Mouse (Mus musculus) heart, adult 11 months (tissue): ENCODE measurements around the gene Gm10134.
"Not testable (repeated sequence)": the region's sequence is repeated elsewhere in the genome, so short reads cannot be mapped to it uniquely, and the experiment has no call there.

Source experiments
- DNase-seq: peaks from one replicate; pipeline ENCODE4 v3.0.0; 2022

Gm10134 gene

GRCm38 (mm10) chr2:28505795-28506194 lies at the start of gene Gm10134:
Gene Gm10134, plus strand, starts transcription at chr2:28506095.
- DNase-seq: no peak

GRCm38 (mm10) chr2:28456616-28457015 lies 49.3 kb upstream of the Gm10134 start:
- no peak for DNase-seq

GRCm38 (mm10) chr2:28463919-28464318 lies 42.0 kb upstream of the Gm10134 start:
- DNase-seq: no peak

GRCm38 (mm10) chr2:28464919-28465318 lies 41.0 kb upstream of the Gm10134 start:
- no peak for DNase-seq

- DNase-seq: peak; percentile 95
These were observed 39.9 kb upstream of the Gm10134 start, which contains the start of gene 1700007K13Rik for GRCm38 (mm10) chr2:28465836-28466518. Gene 1700007K13Rik, minus strand, starts transcription at chr2:28466332.

- DNase-seq: peak; percentile 98
These were observed 37.9 kb upstream of the Gm10134 start, which contains the start of gene Mrps2 for GRCm38 (mm10) chr2:28467860-28468485. Gene Mrps2, plus strand, starts transcription at chr2:28468066.

DNA sequence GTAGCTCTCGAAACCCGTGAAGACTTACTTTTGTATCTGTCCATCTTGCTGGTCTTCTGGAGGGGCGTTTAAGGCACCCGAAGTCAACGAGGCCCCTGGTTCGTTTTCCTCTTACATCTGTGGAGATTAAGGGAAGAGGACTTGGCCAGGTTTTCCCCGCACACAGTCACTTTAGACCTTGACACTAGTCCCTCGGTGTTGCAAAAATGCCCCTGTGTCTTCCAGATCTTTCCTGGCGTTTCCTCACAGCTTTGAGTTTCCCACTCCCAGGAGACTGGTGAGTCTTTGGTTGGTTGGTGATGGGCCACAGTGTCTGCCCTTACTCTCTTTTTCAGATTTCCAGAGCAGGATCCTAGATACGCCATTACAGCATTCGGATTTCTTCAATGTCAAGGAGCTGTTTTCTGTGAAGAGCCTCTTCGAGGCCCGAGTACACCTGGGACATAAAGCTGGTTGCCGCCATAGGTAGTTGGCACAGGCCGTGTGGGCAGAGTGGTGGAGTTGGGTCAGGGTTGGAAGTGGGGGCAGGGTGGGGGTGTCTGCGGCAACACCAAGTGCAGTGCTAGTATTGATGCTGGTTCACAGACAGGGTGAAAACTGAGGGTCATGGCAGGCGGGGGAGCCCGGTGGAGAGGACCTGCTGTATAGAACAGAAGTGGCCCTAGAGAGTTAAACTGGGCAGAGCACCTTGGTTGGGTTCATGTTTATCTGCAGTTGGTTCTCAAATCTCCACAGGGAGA lies 37.2 kb upstream of the Gm10134 start:
- DNase-seq: peak; percentile 88

DNA sequence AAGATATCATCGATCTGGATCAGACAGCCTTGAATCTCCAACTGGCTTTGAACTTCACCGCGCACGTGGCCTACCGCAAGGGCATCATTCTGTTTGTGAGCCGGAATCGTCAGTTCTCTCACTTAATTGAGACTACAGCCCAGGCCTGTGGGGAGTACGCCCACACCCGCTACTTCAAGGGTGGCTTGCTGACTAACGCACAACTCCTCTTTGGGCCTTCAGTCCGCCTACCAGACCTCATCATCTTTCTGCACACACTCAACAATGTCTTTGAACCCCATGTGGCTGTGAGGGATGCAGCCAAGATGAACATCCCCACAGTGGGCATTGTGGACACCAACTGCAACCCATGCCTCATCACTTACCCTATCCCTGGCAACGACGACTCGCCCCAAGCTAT lies 36.4 kb upstream of the Gm10134 start:
- DNase-seq: peak; percentile 84

DNA sequence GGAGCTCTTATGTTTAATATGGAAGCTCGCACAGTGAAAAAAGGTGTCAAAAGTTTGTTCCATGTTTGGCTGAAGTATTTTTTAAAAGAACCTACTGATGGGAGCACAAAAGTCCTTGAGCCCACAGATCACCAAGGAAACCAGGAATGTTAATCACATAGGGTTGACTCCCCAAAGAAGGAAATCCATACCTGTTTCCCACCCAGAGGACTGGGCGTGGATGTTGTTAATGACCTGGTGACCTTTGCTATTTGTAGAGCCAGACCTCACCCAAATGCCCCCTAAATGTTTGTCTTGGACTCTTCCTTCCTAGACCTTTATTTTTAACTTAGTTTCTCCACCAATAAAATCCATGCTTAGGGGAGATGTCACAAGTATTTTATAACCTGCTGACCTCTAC lies 35.3 kb upstream of the Gm10134 start:
- DNase-seq: peak; percentile 19

DNA sequence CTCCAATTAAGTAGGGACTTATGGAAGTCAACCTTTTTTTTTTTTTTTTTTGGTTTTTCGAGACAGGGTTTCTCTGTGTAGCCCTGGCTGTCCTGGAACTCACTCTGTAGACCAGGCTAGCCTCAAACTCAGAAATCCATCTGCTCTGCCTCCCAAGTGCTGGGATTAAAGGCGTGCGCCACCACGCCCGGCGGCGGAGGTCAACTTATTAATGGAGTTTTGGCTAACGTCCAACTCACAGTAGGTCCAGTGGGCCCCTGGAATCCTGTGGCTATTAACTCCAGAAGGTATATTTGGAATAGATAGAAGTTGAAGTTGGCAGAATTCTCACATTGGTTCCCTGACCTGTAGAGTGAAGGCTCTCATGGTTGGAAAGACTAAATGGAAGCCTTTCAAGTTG lies 33.9 kb upstream of the Gm10134 start:
- peak; percentile 83 for DNase-seq

DNA sequence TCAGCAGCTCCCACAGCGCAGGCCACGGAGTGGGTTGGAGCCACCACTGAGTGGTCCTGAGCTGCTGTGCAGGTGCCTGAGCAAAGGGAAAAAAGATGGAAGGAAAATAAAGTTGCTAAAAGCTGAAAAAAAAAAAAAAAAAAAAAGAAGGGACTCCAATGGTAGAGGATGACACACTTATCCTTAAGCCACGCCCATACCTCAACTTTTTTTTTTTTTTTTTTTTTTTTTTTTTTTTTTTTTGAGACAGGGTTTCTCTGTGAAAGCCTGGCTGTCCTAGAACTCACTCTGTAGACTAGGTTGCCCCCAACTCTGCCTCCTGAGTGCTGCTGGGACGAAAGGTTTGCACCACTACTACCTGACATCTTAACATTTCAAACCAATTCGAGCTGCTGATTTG lies 27.9 kb upstream of the Gm10134 start:
- not testable (repeated sequence) for DNase-seq

DNA sequence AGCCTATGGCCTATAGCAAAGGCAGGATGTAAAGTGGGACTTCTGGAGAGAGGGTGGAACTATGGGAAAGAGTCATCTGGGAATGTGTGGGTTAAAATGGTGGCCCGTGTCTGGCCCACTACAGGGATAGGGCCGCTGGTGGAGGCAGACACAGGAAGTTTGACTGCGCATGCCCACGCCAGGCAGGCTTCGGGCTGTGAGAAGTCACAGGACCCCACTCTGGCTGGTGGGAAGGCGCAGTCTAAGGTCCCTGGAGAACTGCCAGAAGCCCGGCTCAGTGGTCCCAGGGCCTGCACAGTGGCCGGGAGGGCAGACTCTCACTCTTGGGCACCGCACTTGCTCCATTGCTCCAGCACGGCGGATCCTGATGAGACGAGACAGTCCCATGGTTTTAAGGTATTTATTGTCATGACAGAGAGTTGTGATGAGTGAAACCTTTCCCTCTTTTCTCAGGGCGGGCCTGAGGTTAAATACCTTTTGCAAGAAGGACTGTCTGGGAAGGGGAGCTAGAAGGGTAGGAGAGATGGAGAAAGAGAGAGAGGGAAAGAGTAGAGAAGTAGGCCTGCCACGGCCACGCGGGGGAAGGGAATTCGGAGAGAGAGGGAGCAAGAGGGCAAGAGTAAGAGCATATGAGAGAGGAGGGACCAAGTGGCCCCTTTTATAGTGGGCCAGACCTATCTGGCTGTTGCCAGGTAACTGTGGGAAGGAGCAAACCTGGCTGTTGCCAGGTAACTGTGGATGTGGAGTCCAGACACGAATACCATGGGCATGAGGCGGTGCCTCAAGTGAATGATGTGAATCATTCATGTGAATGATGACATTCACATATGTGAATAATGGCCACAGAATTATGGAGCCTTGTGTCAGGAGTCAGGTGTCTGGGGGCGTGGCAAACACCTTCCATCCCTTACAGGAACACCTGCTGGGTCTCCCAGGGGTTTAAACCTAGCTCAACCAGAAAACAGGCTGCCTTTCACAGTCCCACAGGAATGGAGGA lies 26.4 kb upstream of the Gm10134 start:
- peak; percentile 79 for DNase-seq

DNA sequence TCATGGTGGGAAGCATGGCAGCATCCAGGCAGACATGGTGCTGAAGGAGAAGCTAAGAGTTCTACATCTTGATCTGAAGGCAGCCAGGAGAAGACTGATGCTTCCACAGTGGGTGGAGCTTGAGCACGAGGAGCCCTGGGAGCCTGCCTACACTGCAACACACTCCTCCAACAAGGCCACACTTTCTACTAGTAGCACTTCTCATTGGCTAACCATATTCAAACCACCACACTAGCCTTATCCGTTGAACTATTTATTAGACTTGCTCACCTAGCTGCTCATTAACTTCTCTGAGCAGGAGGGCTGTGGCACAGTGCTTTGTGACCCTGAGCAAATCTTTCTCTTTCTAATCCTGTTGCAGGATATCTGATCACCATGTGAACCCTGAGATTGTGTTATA lies 22.0 kb upstream of the Gm10134 start:
- peak; percentile 40 for DNase-seq

DNA sequence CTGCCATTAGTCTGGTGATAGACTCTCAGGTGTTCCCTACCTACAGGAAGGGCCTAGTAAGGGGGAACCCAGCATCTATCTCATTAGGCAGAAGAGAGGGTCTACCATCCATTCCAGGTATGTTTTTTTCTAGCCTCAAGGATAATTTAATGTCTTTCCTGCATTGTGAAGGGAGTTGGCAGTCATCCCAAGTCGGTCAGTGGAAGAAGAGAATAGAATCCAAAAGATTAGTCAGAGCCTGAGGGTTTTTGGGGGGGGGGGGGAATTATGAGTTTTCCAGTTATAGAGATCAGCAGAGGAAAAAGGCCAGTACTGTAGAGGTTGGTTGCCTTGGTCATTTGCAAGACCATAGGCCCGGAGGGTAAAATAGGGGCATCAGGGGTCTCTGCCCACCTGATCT lies 11.4 kb upstream of the Gm10134 start:
- peak; percentile 40 for DNase-seq

DNA sequence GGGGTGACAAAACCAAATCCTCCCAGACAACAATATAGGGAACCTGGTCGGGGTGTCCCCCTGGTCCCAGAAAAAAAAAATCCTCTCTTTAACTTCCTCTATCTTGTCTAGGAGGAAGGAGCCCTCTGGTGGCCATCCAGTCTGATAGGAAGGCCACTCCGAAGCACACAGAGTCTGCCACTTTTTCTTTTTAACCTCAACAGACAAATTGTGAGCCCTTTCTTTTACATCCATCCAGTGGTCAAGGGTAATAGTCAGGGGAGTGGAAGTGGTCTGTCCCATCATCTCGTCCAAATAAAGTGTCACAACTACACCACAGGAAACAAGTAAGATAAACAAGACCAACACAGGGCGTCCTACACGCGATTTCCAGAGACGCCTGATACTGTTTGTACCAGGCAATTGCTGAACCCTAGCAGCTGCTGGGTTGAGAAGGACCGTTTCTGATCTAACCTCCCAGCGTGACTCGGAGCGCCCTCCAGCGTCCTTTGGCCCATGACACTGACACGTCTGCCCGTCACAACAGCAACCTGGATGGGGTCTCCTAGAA lies 10.6 kb upstream of the Gm10134 start:
- peak; percentile 92 for DNase-seq

DNA sequence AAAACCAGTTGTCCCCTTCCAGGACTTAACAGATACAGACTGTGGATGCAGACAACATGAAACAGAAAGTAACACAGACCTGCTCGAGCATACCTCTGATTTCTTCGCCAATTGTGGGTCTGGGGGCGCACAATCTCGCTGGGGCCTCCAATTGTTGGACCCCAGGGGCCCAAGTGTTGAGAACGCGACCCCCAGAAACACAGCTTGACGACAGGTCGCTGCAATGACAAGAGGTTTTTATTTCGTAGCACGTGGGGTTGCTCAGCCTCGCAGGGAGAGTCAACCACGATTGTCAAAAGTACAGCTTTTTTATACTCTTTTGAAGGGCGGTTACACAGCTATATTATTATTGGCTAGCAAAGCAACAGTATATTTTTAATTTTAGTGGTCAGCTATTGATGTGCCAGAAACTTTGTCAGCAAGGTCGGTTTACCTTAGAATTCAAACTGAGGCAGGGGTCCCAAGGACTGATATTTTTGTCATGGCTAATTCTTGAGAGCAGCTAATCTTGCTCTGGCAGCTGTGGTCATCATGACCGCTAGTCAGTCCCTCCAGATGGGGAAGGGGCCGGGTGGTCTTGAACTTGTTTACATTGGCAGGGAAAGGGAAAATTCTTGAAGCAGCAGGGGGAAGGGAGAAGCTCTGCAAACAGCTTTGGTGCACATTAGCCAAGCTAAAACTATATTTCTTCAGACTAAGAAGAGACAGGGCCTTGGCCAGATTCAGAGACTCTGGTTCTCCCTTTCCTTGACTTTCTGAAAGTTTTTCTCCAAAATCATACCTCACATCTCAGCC lies 9.9 kb upstream of the Gm10134 start:
- peak; percentile 79 for DNase-seq

DNA sequence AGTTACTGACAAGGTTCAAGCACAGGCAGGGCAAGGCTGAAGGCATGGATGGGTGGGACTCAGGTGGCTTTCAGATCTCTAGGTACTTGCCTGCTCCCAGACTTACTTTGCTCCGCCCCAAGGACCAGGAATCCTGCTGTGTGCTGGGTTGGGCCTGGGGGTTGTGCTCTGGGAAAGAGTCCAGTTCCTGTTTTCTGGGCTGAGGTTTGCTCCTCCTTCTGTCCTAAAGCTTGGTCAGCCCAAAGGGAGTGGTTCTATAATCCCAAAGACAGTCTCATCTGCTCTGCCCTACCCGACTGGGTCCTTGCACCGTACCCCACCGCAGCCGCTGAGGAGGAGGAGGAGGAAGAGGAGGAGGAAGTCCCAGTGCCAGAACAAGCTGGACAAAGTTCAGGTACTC lies 9.2 kb upstream of the Gm10134 start, which contains the start of gene Gbgt1:
Gbgt1 (plus strand) TSS at position 221 of the 400 bp plus-strand sequence.
- peak; percentile 94 for DNase-seq

- peak; percentile 87 for DNase-seq
These were observed 8.3 kb upstream of the Gm10134 start for GRCm38 (mm10) chr2:28497561-28497960.

DNA sequence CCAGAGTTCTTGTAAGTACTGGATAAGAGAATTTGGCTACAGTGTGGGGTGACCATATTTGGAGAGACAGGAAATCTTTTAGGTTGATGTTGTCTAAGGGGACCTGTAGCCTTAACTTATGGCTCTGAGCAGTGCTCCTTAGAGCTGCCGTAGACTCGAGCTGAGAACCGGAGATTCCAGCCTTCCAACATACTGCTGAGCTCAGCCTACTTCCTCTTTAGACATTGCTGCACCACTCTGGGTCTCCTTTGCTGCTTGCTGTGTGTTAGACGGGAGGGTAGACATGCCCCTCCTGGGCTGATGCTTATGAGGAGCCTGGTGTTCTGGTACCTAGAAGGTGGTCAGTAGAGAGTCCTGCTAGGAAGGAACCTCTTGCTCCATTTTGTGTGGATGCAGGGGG lies 7.5 kb upstream of the Gm10134 start:
- DNase-seq: peak; percentile 86

- peak; percentile 82 for DNase-seq
These were observed 2.9 kb upstream of the Gm10134 start for GRCm38 (mm10) chr2:28502987-28503386.

GRCm38 (mm10) chr2:28504676-28505075 lies 1.2 kb upstream of the Gm10134 start:
- no peak for DNase-seq
